Mouse (Mus musculus): ENCODE measurements around the gene Mad1l1. TPM values are rescaled to one million over a fixed set of nuclear protein-coding genes. Genes with fewer than 3 reads are reported as not detected.

Gene Mad1l1
- polyA plus RNA-seq, 1 experiment from 2014 or later, result 39.8 TPM

- no peak overlapping the region for H3K4me3 ChIP-seq (replicated peaks)
- no peaks in the 10 kb centered on the region for H3K27me3 ChIP-seq (replicated peaks)
- H3K9ac ChIP-seq, result no peak overlapping the region
- H3K27ac ChIP-seq, result no peak overlapping the region
- H3K4me1 ChIP-seq, result no peaks in the 10 kb centered on the region
- H3K36me3 ChIP-seq, result peaks cover 2% of the 10 kb centered on the region; the same call in 1 of the 2 replicates
- no peaks in the 10 kb centered on the region for H3K9me3 ChIP-seq
- no peak for ATAC-seq (ENCODE audit: insufficient read depth, low FRiP score, low read depth)
- 92% methylated on average over 8 of the region's 8 CpGs for WGBS
- no peak overlapping the region for H3K4me2 ChIP-seq
Measured at GRCm38 (mm10) chr5:140093489-140093888, 227.9 kb downstream of the Mad1l1 start.

DNA sequence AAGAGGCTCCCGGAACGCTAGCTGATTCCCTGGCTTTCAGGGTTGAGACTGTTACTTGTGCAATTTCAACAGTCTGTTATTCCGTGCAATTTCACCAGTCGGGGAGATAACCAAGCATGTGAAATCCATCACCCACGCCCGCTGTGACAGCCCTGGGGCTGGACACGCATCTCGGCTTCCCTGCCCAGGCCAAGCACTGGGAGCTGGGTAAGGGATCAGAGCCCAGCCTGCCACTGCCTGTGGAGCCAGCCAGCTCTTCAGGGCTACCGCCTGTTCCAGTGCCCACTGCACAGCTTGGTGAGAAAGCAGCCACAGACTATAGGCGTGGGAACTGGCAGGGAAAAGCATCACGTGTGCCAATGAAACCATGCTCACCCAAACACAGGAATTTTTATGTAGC is 229.8 kb downstream of the Mad1l1 start:
- Histone ChIP-seq H3K4me2 (no peak overlapping the region), H3K27me3 (replicated peaks) (no peaks in the 10 kb centered on the region), H3K27ac (no peak overlapping the region), H3K9me3 (no peaks in the 10 kb centered on the region), H3K9ac (no peak overlapping the region), H3K4me3 (replicated peaks) (no peak overlapping the region), H3K4me1 (no peaks in the 10 kb centered on the region), H3K36me3 (peaks cover 7% of the 10 kb centered on the region; the same call in 1 of the 2 replicates)
- no peak for ATAC-seq (ENCODE audit: insufficient read depth, low FRiP score, low read depth)
- WGBS, result 70% methylated on average over 11 of the region's 11 CpGs

GRCm38 (mm10) chr5:140089263-140089662 is 232.1 kb downstream of the Mad1l1 start:
- H3K9me3 ChIP-seq, result no peaks in the 10 kb centered on the region

DNA sequence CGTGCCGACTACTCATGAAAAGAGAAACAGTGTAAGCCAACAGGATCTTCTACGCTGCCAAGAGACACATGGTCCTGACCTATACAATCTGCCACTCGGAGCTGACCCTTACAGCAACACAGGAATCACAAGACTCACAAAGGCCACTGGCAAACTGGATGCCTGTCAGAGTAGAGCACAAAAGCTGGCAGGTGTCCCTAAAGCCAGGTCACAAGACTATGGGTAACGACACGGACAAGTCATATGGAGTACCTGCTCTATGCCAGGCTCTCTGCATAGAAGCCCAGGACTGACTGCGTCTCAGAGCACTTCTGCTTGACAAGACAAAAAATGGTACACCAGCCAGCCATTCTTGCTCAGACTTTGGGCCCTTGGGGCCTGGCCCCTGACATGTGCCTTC is 234.1 kb downstream of the Mad1l1 start:
- no peak for ATAC-seq (ENCODE audit: insufficient read depth, low FRiP score, low read depth)
- Histone ChIP-seq H3K4me3 (replicated peaks) (no peak overlapping the region), H3K27me3 (replicated peaks) (no peaks in the 10 kb centered on the region), H3K4me2 (no peak overlapping the region), H3K9ac (no peak overlapping the region), H3K4me1 (peaks cover 7% of the 10 kb centered on the region; the same call in 1 of the 2 replicates), H3K27ac (no peak overlapping the region), H3K9me3 (no peaks in the 10 kb centered on the region), H3K36me3 (peaks cover 7% of the 10 kb centered on the region; the same call in 1 of the 2 replicates)
- 94% methylated on average over 7 of the region's 7 CpGs for WGBS

More at GRCm38 (mm10) chr5:140089263-140089662, 232.1 kb downstream of the Mad1l1 start:
- Histone ChIP-seq H3K36me3 (peaks cover 7% of the 10 kb centered on the region; the same call in 1 of the 2 replicates), H3K27me3 (replicated peaks) (no peaks in the 10 kb centered on the region), H3K4me2 (no peak overlapping the region), H3K4me1 (no peaks in the 10 kb centered on the region), H3K27ac (no peak overlapping the region), H3K9ac (no peak overlapping the region), H3K4me3 (replicated peaks) (no peak overlapping the region)
- ATAC-seq (ENCODE audit: insufficient read depth, low FRiP score, low read depth), result no peak

DNA sequence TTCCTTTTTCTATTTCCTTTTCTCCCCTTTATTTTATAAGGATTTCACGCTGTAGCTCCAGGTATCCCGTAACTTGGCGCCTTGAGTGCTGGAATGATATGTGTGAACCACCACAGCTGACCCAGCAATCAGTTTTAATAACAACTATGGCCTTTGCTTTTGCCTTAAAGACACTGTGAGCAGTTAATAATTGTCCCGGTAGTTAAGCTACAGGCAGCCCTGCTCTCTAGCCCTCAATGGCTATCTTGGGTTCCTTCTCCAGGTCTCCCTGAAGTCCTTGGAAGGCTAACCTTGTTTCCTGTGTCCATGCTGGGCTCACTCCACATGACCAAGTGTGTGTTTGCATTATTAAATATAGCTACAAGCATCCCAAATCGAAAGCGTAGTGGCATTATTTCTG is 237.0 kb downstream of the Mad1l1 start:
- peaks cover 7% of the 10 kb centered on the region; the same call in 1 of the 2 replicates for H3K36me3 ChIP-seq
- 88% methylated on average over 6 of the region's 6 CpGs for whole genome bisulfite sequencing

DNA sequence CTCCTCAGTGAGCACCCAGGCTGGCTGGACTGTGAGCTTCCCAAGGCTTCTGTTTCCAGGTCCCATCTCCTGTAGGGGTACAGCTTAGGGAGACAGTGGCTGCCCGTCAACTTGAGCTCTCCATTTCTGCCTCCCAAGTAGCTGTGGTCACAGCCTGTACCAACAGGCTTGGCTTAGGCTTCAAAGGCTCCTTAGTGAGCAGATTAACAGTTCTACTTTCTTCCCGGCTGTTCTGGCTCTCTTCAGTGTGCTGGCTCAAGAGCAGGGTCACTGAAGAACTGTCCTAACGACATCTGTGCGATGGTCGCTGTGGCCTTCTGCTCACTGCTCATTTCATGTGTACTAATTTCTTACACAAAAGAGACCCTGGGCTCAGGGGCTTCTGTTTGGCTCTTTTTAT is 237.4 kb downstream of the Mad1l1 start:
- Histone ChIP-seq H3K9me3 (no peaks in the 10 kb centered on the region), H3K4me3 (replicated peaks) (no peak overlapping the region), H3K27ac (0 out of 2 replicates have a peak overlapping the region, but pooled peaks have one; percentile 40), H3K4me2 (no peak overlapping the region), H3K4me1 (peaks cover 9% of the 10 kb centered on the region; the same call in 1 of the 2 replicates), H3K36me3 (peaks cover 7% of the 10 kb centered on the region; the same call in 1 of the 2 replicates), H3K9ac (no peak overlapping the region), H3K27me3 (replicated peaks) (no peaks in the 10 kb centered on the region)
- no peak for ATAC-seq (ENCODE audit: insufficient read depth, low FRiP score, low read depth)
- 73% methylated on average over 5 of the region's 5 CpGs for WGBS

More for the DNA sequence above, 237.0 kb downstream of the Mad1l1 start:
- H3K9me3 ChIP-seq, result no peaks in the 10 kb centered on the region
- peaks cover 9% of the 10 kb centered on the region; the same call in 1 of the 2 replicates for H3K4me1 ChIP-seq
- H3K9ac ChIP-seq, result no peak overlapping the region
- H3K4me2 ChIP-seq, result no peak overlapping the region
- no peaks in the 10 kb centered on the region for H3K27me3 ChIP-seq (replicated peaks)
- no peak; the same call in 1 of the 2 replicates for ATAC-seq (ENCODE audit: insufficient read depth, low FRiP score, low read depth)
- H3K27ac ChIP-seq, result no peak overlapping the region
- no peak overlapping the region for H3K4me3 ChIP-seq (replicated peaks)

DNA sequence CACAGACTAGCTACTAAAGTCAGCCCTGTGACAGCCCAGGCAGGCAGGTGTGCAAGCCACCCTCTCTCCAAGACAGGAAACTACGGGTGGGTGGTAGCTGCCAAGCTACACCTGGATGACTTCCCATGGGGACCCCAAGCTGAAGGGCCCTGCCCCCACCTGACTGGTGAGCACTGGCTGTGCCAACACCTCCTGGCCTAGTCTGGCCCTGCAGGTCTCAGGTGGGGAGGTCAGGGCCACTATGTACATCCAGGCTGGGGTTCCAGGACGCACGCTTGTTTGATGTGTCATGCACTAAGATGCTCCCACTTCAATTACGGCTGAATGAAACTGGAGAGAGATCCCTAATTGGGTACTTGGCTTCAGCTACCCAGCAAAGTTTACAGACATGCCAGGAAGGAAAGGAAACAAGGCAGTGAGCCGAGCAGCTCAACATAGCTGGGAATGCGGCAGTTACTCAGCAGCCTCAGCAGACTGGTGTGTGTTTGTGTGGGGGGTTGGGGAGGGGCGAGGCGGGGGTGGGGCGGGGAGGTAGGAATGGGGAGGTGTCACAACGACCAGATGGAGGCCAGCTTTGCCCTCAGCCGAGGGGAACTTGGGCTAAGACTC is 239.0 kb downstream of the Mad1l1 start:
- ATAC-seq (ENCODE audit: insufficient read depth, low FRiP score, low read depth), result peak; percentile 48
- H3K4me3 ChIP-seq (replicated peaks), result no peak overlapping the region
- no peaks in the 10 kb centered on the region for H3K27me3 ChIP-seq (replicated peaks)
- H3K36me3 ChIP-seq, result no peaks in the 10 kb centered on the region
- H3K4me1 ChIP-seq, result peaks cover 9% of the 10 kb centered on the region; the same call in 1 of the 2 replicates
- H3K4me2 ChIP-seq, result no peak overlapping the region
- H3K9me3 ChIP-seq, result no peaks in the 10 kb centered on the region
- H3K27ac ChIP-seq, result peak overlapping the region; percentile 32
- H3K9ac ChIP-seq, result no peak overlapping the region
- 41% methylated on average over 11 of the region's 11 CpGs for WGBS

- H3K27me3 ChIP-seq (replicated peaks), result no peaks in the 10 kb centered on the region
- WGBS, result 74% methylated on average over 10 of the region's 10 CpGs
- no peak overlapping the region for H3K4me3 ChIP-seq (replicated peaks)
- H3K4me1 ChIP-seq, result peaks cover 9% of the 10 kb centered on the region; the same call in 1 of the 2 replicates
- no peaks in the 10 kb centered on the region for H3K36me3 ChIP-seq
- no peak overlapping the region for H3K27ac ChIP-seq
- H3K4me2 ChIP-seq, result no peak overlapping the region
- H3K9ac ChIP-seq, result no peak overlapping the region
- no peak for ATAC-seq (ENCODE audit: insufficient read depth, low FRiP score, low read depth)
- H3K9me3 ChIP-seq, result no peaks in the 10 kb centered on the region
Measured at GRCm38 (mm10) chr5:140081084-140081483, 240.3 kb downstream of the Mad1l1 start.

DNA sequence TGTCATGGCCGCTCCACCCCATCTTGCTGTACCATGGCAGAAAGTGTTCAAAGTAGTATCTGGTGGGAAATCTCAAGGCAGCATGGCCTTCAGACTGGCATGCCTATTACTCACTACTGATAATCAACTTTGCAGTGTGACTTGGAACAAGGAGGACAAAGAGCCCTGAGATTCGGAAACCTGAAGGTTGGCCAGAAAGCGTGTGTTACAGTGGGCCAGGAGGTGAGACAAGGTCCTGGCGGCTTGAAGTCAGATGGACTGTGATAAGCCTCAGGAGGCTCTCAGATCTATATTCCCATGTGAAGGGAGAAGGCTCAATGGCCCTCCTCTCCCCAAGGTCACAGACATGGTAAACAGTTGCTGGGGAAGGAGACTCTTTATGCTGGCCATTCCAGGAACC is 241.8 kb downstream of the Mad1l1 start:
- H3K27me3 ChIP-seq (replicated peaks), result no peaks in the 10 kb centered on the region
- H3K4me1 ChIP-seq, result peaks cover 9% of the 10 kb centered on the region; the same call in 1 of the 2 replicates
- no peak overlapping the region for H3K4me3 ChIP-seq (replicated peaks)
- no peak overlapping the region for H3K9ac ChIP-seq
- no peaks in the 10 kb centered on the region for H3K36me3 ChIP-seq
- 87% methylated on average over 4 of the region's 4 CpGs for WGBS
- no peaks in the 10 kb centered on the region for H3K9me3 ChIP-seq
- H3K4me2 ChIP-seq, result no peak overlapping the region
- ATAC-seq (ENCODE audit: insufficient read depth, low FRiP score, low read depth), result no peak
- no peak overlapping the region for H3K27ac ChIP-seq

DNA sequence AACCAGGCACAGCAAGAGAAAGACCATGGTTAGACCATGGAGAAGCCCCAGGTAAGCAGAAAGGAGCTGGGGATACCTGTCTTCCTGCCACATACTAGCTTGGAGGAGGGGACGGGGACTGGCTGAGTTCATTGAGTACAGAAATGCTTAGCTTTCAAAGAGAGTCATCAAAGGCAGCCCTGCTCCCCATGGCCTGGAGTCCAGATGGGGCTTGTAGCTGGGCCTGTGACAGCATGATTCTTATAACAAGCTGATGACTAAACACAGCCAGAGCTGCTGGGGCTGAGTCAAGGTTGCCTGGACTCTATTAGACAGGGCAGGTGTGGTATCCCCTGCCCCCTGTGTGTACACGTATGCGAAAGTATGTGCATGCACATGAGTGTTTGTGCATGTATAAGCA is 242.9 kb downstream of the Mad1l1 start:
- no peaks in the 10 kb centered on the region for H3K36me3 ChIP-seq
- WGBS, result 82% methylated on average over 3 of the region's 3 CpGs
- H3K4me1 ChIP-seq, result peaks cover 9% of the 10 kb centered on the region; the same call in 1 of the 2 replicates
- ATAC-seq (ENCODE audit: insufficient read depth, low FRiP score, low read depth), result no peak
- H3K9ac ChIP-seq, result no peak overlapping the region
- no peaks in the 10 kb centered on the region for H3K27me3 ChIP-seq (replicated peaks)
- H3K27ac ChIP-seq, result no peak overlapping the region
- no peaks in the 10 kb centered on the region for H3K9me3 ChIP-seq
- H3K4me3 ChIP-seq (replicated peaks), result no peak overlapping the region
- H3K4me2 ChIP-seq, result no peak overlapping the region

- H3K4me2 ChIP-seq, result no peak overlapping the region
- 91% methylated on average over 2 of the region's 2 CpGs for WGBS
- no peak for ATAC-seq (ENCODE audit: insufficient read depth, low FRiP score, low read depth)
- H3K4me3 ChIP-seq (replicated peaks), result no peak overlapping the region
- H3K36me3 ChIP-seq, result no peaks in the 10 kb centered on the region
- H3K9me3 ChIP-seq, result no peaks in the 10 kb centered on the region
- no peaks in the 10 kb centered on the region for H3K27me3 ChIP-seq (replicated peaks)
- no peaks in the 10 kb centered on the region for H3K4me1 ChIP-seq
- H3K27ac ChIP-seq, result no peak overlapping the region
- no peak overlapping the region for H3K9ac ChIP-seq
Measured at GRCm38 (mm10) chr5:140076438-140076837, 244.9 kb downstream of the Mad1l1 start.

DNA sequence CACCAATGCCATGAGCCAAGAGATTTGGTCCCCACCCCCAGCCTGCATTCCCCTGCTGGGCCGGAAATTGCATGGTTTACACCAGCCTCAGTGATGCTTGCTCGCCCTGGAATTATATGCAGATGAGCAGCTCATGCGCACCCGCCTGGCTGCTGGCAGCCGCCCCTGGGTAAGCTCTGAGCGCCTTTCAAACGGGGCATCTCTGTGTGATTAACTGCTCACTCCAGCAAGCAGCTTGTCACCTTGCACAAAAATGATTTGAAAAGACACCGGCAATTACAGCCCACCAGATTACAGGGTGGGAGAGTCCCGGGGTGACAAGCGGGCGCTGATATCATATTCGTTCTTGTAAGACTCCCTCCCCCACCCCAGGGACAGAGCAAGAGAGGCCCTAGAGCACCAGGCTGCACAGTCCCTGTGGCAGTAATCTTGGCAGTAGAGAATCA is 247.7 kb downstream of the Mad1l1 start:
- H3K9me3 ChIP-seq, result no peaks in the 10 kb centered on the region
- no peak overlapping the region for H3K4me2 ChIP-seq
- no peak overlapping the region for H3K4me3 ChIP-seq (replicated peaks)
- no peaks in the 10 kb centered on the region for H3K27me3 ChIP-seq (replicated peaks)
- no peaks in the 10 kb centered on the region for H3K4me1 ChIP-seq
- H3K27ac ChIP-seq, result no peak overlapping the region
- WGBS, result 57% methylated on average over 12 of the region's 12 CpGs
- no peak for ATAC-seq (ENCODE audit: insufficient read depth, low FRiP score, low read depth)
- no peak overlapping the region for H3K9ac ChIP-seq
- no peaks in the 10 kb centered on the region for H3K36me3 ChIP-seq
